Mouse (Mus musculus) midbrain, embryonic 13.5 days (tissue): ENCODE results near the gene Zfp143. TPM values are rescaled to one million over a fixed set of nuclear protein-coding genes. Genes with fewer than 3 reads are reported as not detected.
"Not testable (repeated sequence)": the region's sequence is repeated elsewhere in the genome, so short reads cannot be mapped to it uniquely, and the experiment has no call there.

ENCODE experiments used
- ATAC-seq: fragments of 200-750 bp; cut with Nextera tagmentation; 2 replicates; pipeline ENCODE4 v1.8.0; 2017; ENCODE audit warnings: mild to moderate bottlenecking, moderate TSS enrichment, moderate library complexity
- H3K27ac ChIP-seq: fragments of 300-500 bp; sonication (generic); 2 replicates; pipeline ENCODE4 v1.5.1; 2015; ENCODE audit warnings: inconsistent platforms, mild to moderate bottlenecking, moderate library complexity
- H3K27me3 ChIP-seq: fragments of 300-500 bp; sonication (generic); 2 replicates; pipeline ENCODE4 v1.6.1; 2015; ENCODE audit warnings: mild to moderate bottlenecking, inconsistent platforms
- H3K36me3 ChIP-seq: fragments of 300-500 bp; sonication (generic); 2 replicates; pipeline ENCODE4 v1.6.1; 2015; ENCODE audit warnings: mild to moderate bottlenecking, inconsistent platforms
- H3K4me1 ChIP-seq: fragments of 300-500 bp; sonication (generic); replicated peaks from 2 replicates; pipeline ENCODE4 v1.6.1; 2015; ENCODE audit warnings: inconsistent platforms
- H3K4me2 ChIP-seq: fragments of 300-500 bp; sonication (generic); replicated peaks from 2 replicates; pipeline ENCODE4 v1.6.1; 2015; ENCODE audit warnings: moderate library complexity, mild to moderate bottlenecking, inconsistent platforms
- H3K4me3 ChIP-seq: fragments of 300-500 bp; sonication (generic); replicated peaks from 2 replicates; pipeline ENCODE4 v1.5.1; 2015; ENCODE audit warnings: mild to moderate bottlenecking, inconsistent platforms
- H3K9ac ChIP-seq: fragments of 300-500 bp; sonication (generic); replicated peaks from 2 replicates; pipeline ENCODE4 v1.6.1; 2015; ENCODE audit warnings: mild to moderate bottlenecking, inconsistent platforms
- H3K9me3 ChIP-seq: fragments of 300-500 bp; sonication (generic); 2 replicates; pipeline ENCODE4 v1.6.1; 2016; ENCODE audit warnings: mild to moderate bottlenecking, inconsistent platforms
- WGBS: fragments of 180-500 bp; shearing (Covaris S2); methylation state at CpG from one replicate; pipeline ENCODE4 v1.1.7; 2015; 5-methylcytosine and 5-hydroxymethylcytosine counted together
- polyA plus RNA-seq: library from polyadenylated mRNA; unstranded; fragments of >200 nt; fragmentation: Nextera tagmentation; extraction: Ambion mirVana; gene quantifications from 2 replicates; pipeline ENCODE4 v1.2.1, GENCODE M21; 2015

Zfp143 gene
- polyA plus RNA-seq, 1 experiment from 2014 or later = 27.1 TPM

GRCm38 (mm10) chr7:110121516-110122288 is 60.7 kb downstream of the Zfp143 start, which contains the start of gene Wee1:
Wee1 (plus strand) TSS chr7:110122046.
- no peaks in the 10 kb centered on the region for H3K36me3 ChIP-seq
- H3K27me3 ChIP-seq = no peaks in the 10 kb centered on the region
- H3K9ac ChIP-seq = peak within 1 kb of the TSS; percentile 84
- no peaks in the 10 kb centered on the region for H3K9me3 ChIP-seq
- H3K4me1 ChIP-seq = peaks cover 24% of the 10 kb centered on the region
- H3K4me2 ChIP-seq = peak within 1 kb of the TSS; percentile 78
- peak within 1 kb of the TSS; percentile 90 for H3K4me3 ChIP-seq
- peak; percentile 98 for ATAC-seq
- under 1% methylated on average over 80 of the region's 81 CpGs for WGBS
- H3K27ac ChIP-seq = peak within 1 kb of the TSS; percentile 86

- peak; percentile 55 for ATAC-seq
Observed at GRCm38 (mm10) chr7:110122289-110122564, 61.2 kb downstream of the Zfp143 start.

GRCm38 (mm10) chr7:110122565-110123422 is 61.8 kb downstream of the Zfp143 start:
- H3K27me3 ChIP-seq = no peaks in the 10 kb centered on the region
- peaks cover 24% of the 10 kb centered on the region for H3K4me1 ChIP-seq
- WGBS = under 1% methylated on average over 64 of the region's 74 CpGs
- peak overlapping the region; percentile 86 for H3K27ac ChIP-seq
- H3K9me3 ChIP-seq = no peaks in the 10 kb centered on the region
- peak overlapping the region; percentile 84 for H3K9ac ChIP-seq
- peak; percentile 31 for ATAC-seq
- H3K36me3 ChIP-seq = no peaks in the 10 kb centered on the region
- H3K4me3 ChIP-seq = peak overlapping the region; percentile 90
- peak overlapping the region; percentile 78 for H3K4me2 ChIP-seq

More at GRCm38 (mm10) chr7:110122289-110122564, 61.2 kb downstream of the Zfp143 start:
- H3K4me3 ChIP-seq = peak overlapping the region; percentile 90
- no peaks in the 10 kb centered on the region for H3K27me3 ChIP-seq
- no peaks in the 10 kb centered on the region for H3K9me3 ChIP-seq
- H3K4me1 ChIP-seq = peaks cover 24% of the 10 kb centered on the region
- no peaks in the 10 kb centered on the region for H3K36me3 ChIP-seq
- peak overlapping the region; percentile 84 for H3K9ac ChIP-seq
- under 1% methylated on average over 27 of the region's 27 CpGs for WGBS
- H3K4me2 ChIP-seq = peak overlapping the region; percentile 78
- H3K27ac ChIP-seq = peak overlapping the region; percentile 86

- Histone ChIP-seq H3K9me3 (no peaks in the 10 kb centered on the region), H3K4me3 (peak overlapping the region; percentile 90), H3K36me3 (0 out of 2 replicates have a peak, but pooled peaks cover 2% of the 10 kb centered on the region), H3K27me3 (no peaks in the 10 kb centered on the region), H3K27ac (no peak overlapping the region), H3K9ac (no peak overlapping the region; the same call in 1 of the 2 replicates), H3K4me2 (peak overlapping the region; percentile 78), H3K4me1 (peaks cover 24% of the 10 kb centered on the region)
- no peak for ATAC-seq
- WGBS = 53% methylated on average over 12 of the region's 12 CpGs
Observed at GRCm38 (mm10) chr7:110123844-110124555, 63.0 kb downstream of the Zfp143 start.

GRCm38 (mm10) chr7:110128566-110128965 is 67.5 kb downstream of the Zfp143 start:
- no peak for ATAC-seq
- H3K27me3 ChIP-seq = no peaks in the 10 kb centered on the region

GRCm38 (mm10) chr7:110132272-110132671 is 71.3 kb downstream of the Zfp143 start:
- 82% methylated on average over 2 of the region's 2 CpGs for WGBS
- not testable (repeated sequence) for H3K4me1 ChIP-seq, H3K4me2 ChIP-seq, H3K27ac ChIP-seq, H3K9me3 ChIP-seq, H3K9ac ChIP-seq, H3K4me3 ChIP-seq, ATAC-seq, H3K27me3 ChIP-seq
- peaks cover 33% of the 10 kb centered on the region for H3K36me3 ChIP-seq

More at GRCm38 (mm10) chr7:110128566-110128965, 67.5 kb downstream of the Zfp143 start:
- Histone ChIP-seq H3K9ac (no peak overlapping the region), H3K36me3 (peaks cover 12% of the 10 kb centered on the region; the same call in 1 of the 2 replicates), H3K9me3 (no peaks in the 10 kb centered on the region), H3K4me3 (no peak overlapping the region), H3K27ac (no peak overlapping the region), H3K4me2 (no peak overlapping the region), H3K4me1 (peaks cover 12% of the 10 kb centered on the region)
- 86% methylated on average over 2 of the region's 2 CpGs for WGBS

GRCm38 (mm10) chr7:110133988-110134387 is 73.0 kb downstream of the Zfp143 start:
- no peak overlapping the region for H3K4me3 ChIP-seq
- WGBS = 89% methylated on average over 5 of the region's 5 CpGs

GRCm38 (mm10) chr7:110138538-110138937 is 77.5 kb downstream of the Zfp143 start:
- no peak overlapping the region for H3K4me3 ChIP-seq
- no peak for ATAC-seq
- no peak overlapping the region for H3K27ac ChIP-seq
- no peak overlapping the region for H3K4me2 ChIP-seq
- H3K4me1 ChIP-seq = no peaks in the 10 kb centered on the region
- no peak overlapping the region for H3K9ac ChIP-seq
- no peaks in the 10 kb centered on the region for H3K27me3 ChIP-seq
- WGBS = 91% methylated on average over 2 of the region's 2 CpGs
- H3K36me3 ChIP-seq = peaks cover 67% of the 10 kb centered on the region
- no peaks in the 10 kb centered on the region for H3K9me3 ChIP-seq

More at GRCm38 (mm10) chr7:110133988-110134387, 73.0 kb downstream of the Zfp143 start:
- Histone ChIP-seq H3K27me3 (no peaks in the 10 kb centered on the region), H3K27ac (no peak overlapping the region), H3K4me2 (no peak overlapping the region), H3K4me1 (no peaks in the 10 kb centered on the region), H3K9me3 (no peaks in the 10 kb centered on the region), H3K9ac (no peak overlapping the region), H3K36me3 (peaks cover 43% of the 10 kb centered on the region)
- no peak for ATAC-seq

GRCm38 (mm10) chr7:110143863-110144262 is 82.8 kb downstream of the Zfp143 start:
- 100% methylated on average over 1 of the region's 1 CpGs for WGBS
- H3K4me1 ChIP-seq = no peaks in the 10 kb centered on the region

More at GRCm38 (mm10) chr7:110143863-110144262, 82.8 kb downstream of the Zfp143 start:
- ATAC-seq = no peak
- no peak overlapping the region for H3K27ac ChIP-seq
- no peaks in the 10 kb centered on the region for H3K27me3 ChIP-seq
- no peak overlapping the region for H3K4me3 ChIP-seq
- H3K9ac ChIP-seq = no peak overlapping the region
- H3K4me2 ChIP-seq = no peak overlapping the region
- H3K36me3 ChIP-seq = peaks cover 43% of the 10 kb centered on the region
- H3K9me3 ChIP-seq = no peaks in the 10 kb centered on the region
